Mouse (Mus musculus) urinary bladder, postnatal 4 days (tissue): Measurements from ENCODE around the gene Pbx2.

Experiments used
- DNase-seq, 2 experiments: peaks; one replicate each; pipeline ENCODE4 v3.0.0; 2021 to 2022; ENCODE audit warnings: low spot score in 2 of 2

The Pbx2 gene

GRCm38 (mm10) chr17:34582528-34582927, 8.5 kb upstream of the Pbx2 start:
- no peak for DNase-seq

- DNase-seq, result peak in 1 of 2 experiments; percentile 82
Measured at GRCm38 (mm10) chr17:34583397-34583796, 7.7 kb upstream of the Pbx2 start.

GRCm38 (mm10) chr17:34583819-34584218, 7.2 kb upstream of the Pbx2 start:
- no peak for DNase-seq

GRCm38 (mm10) chr17:34585121-34585520, 5.9 kb upstream of the Pbx2 start:
- DNase-seq, result no peak

- no peak for DNase-seq
Measured at GRCm38 (mm10) chr17:34585877-34586771, 4.9 kb upstream of the Pbx2 start.

- DNase-seq, result peak; percentile 54 to 92
Measured at GRCm38 (mm10) chr17:34586796-34587422, 4.2 kb upstream of the Pbx2 start.

GRCm38 (mm10) chr17:34587423-34587811, 3.6 kb upstream of the Pbx2 start:
- peak; percentile 96 to 98 for DNase-seq

GRCm38 (mm10) chr17:34587814-34588213, 3.3 kb upstream of the Pbx2 start:
- no peak for DNase-seq

- DNase-seq, result no peak
Measured at GRCm38 (mm10) chr17:34588767-34589166, 2.3 kb upstream of the Pbx2 start.

- DNase-seq, result no peak
Measured at GRCm38 (mm10) chr17:34589206-34589605, 1.9 kb upstream of the Pbx2 start.

- DNase-seq, result peak in 1 of 2 experiments; percentile 71
Measured at GRCm38 (mm10) chr17:34589681-34590101, 1.4 kb upstream of the Pbx2 start, which contains the start of gene Gpsm3. TSS of gene Gpsm3 (plus strand) at chr17:34589806.

GRCm38 (mm10) chr17:34590154-34590987, 695 bp upstream of the Pbx2 start:
- no peak for DNase-seq

GRCm38 (mm10) chr17:34591994-34592375, 919 bp downstream of the Pbx2 start:
- DNase-seq, result peak; percentile 86 to 95

- no peak for DNase-seq
Measured at GRCm38 (mm10) chr17:34592581-34593549, 1.8 kb downstream of the Pbx2 start.

- peak in 1 of 2 experiments; percentile 57 for DNase-seq
Measured at GRCm38 (mm10) chr17:34593752-34594525, 2.9 kb downstream of the Pbx2 start.

- DNase-seq, result no peak
Measured at GRCm38 (mm10) chr17:34596098-34596497, 5.0 kb downstream of the Pbx2 start.

- no peak for DNase-seq
Measured at GRCm38 (mm10) chr17:34597566-34598095, 6.6 kb downstream of the Pbx2 start, which contains the start of gene Ager. TSS of gene Ager (plus strand) at chr17:34597862.

- no peak for DNase-seq
Measured at GRCm38 (mm10) chr17:34599891-34600290, 8.8 kb downstream of the Pbx2 start.

GRCm38 (mm10) chr17:34601796-34602195, 10.7 kb downstream of the Pbx2 start:
- DNase-seq, result no peak
